Mouse (Mus musculus): ENCODE measurements at regions not wholly inside any gene's neighbourhood (a gene's known extent, or its start where the extent isn't known, plus 50 kb on each side); places are given as distances from the start of the nearest gene placed in this dataset.
A peak's percentile ranks its signal among the peaks of the same experiment; 100 is the strongest.

GRCm38 (mm10) chr12:33626092-33626882, 196.9 kb downstream of the Twistnb start:
- Histone ChIP-seq H3K9ac (ENCODE audit: low read depth, low read length) (no peak overlapping the region), H3K79me2 (replicated peaks; ENCODE audit: control insufficient read depth, insufficient read depth, low read length) (no peaks in the 10 kb centered on the region), H3K36me3 (ENCODE audit: control insufficient read depth, insufficient read depth, low read length) (no peaks in the 10 kb centered on the region), H3K4me1 (ENCODE audit: control insufficient read depth, insufficient read depth, low read length) (no peaks in the 10 kb centered on the region), H3K27me3 (ENCODE audit: control insufficient read depth, insufficient read depth, low read length) (no peaks in the 10 kb centered on the region), H3K27ac (no peak overlapping the region), H3K4me3 (no peak overlapping the region)
- 42% methylated on average over 4 of the region's 4 CpGs for WGBS
- DNase-seq: peak in 1 of 2 experiments; percentile 4
- TF ChIP-seq POLR2A (IDR thresholded peaks at IDR 0.05; ENCODE audit: insufficient read depth, low read depth, low read length) (no peak), EP300 (IDR thresholded peaks at IDR 0.05; ENCODE audit: insufficient read depth, low read depth, low read length) (no peak), CTCF (IDR thresholded peaks at IDR 0.05) (no peak)
- intact Hi-C loops (cut with DNase I): no loop called here

- H3K27ac ChIP-seq: no peak overlapping the region
- no peaks in the 10 kb centered on the region for H3K4me1 ChIP-seq (ENCODE audit: control insufficient read depth, insufficient read depth, low read length)
- TF ChIP-seq POLR2A (IDR thresholded peaks at IDR 0.05; ENCODE audit: insufficient read depth, low read depth, low read length) (no peak), EP300 (IDR thresholded peaks at IDR 0.05; ENCODE audit: insufficient read depth, low read depth, low read length) (no peak), CTCF (IDR thresholded peaks at IDR 0.05) (no peak)
- no peaks in the 10 kb centered on the region for H3K27me3 ChIP-seq (ENCODE audit: control insufficient read depth, insufficient read depth, low read length)
- H3K36me3 ChIP-seq (ENCODE audit: control insufficient read depth, insufficient read depth, low read length): no peaks in the 10 kb centered on the region
- no peak overlapping the region for H3K4me3 ChIP-seq
- H3K79me2 ChIP-seq (replicated peaks; ENCODE audit: control insufficient read depth, insufficient read depth, low read length): no peaks in the 10 kb centered on the region
- no peak for DNase-seq
- no peak overlapping the region for H3K9ac ChIP-seq (ENCODE audit: low read depth, low read length)
- 82% methylated on average over 1 of the region's 1 CpGs for WGBS
- intact Hi-C loops (cut with DNase I): no loop called here
Measured at GRCm38 (mm10) chr12:33652597-33652996, 223.2 kb downstream of the Twistnb start.

- intact Hi-C loops (cut with DNase I): no loop called here
- no peak for TF ChIP-seq POLR2A (IDR thresholded peaks at IDR 0.05; ENCODE audit: insufficient read depth, low read depth, low read length)
- 85% methylated on average over 6 of the region's 6 CpGs for WGBS
- no peak overlapping the region for H3K9ac ChIP-seq (ENCODE audit: low read depth, low read length)
- H3K4me1 ChIP-seq (ENCODE audit: control insufficient read depth, insufficient read depth, low read length): no peaks in the 10 kb centered on the region
- H3K27ac ChIP-seq: no peak overlapping the region
- no peaks in the 10 kb centered on the region for H3K27me3 ChIP-seq (ENCODE audit: control insufficient read depth, insufficient read depth, low read length)
- DNase-seq: no peak
- no peak overlapping the region for H3K4me3 ChIP-seq
- no peaks in the 10 kb centered on the region for H3K79me2 ChIP-seq (replicated peaks; ENCODE audit: control insufficient read depth, insufficient read depth, low read length)
- no peaks in the 10 kb centered on the region for H3K36me3 ChIP-seq (ENCODE audit: control insufficient read depth, insufficient read depth, low read length)
Measured at GRCm38 (mm10) chr12:33675508-33675907, 246.1 kb downstream of the Twistnb start.

DNA sequence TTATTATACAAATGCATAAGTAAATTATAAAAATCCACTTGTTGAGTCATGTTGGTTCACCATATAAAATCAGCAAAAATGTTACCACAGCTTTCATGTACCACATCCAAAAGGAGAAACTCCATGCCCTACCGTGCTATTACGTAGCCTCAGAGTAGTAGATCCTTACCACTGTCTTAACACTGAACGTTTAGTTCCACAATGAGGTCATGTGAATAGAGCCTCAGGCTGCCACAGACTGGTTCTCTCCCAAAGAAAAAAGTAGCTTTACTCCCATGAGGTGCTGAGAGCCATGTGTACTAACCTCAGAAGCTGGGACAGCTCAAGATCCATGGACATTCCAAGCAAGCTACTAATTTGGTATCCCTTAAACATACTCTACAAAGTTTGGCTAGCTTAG, 235.4 kb upstream of the Ferd3l start:
- no peak overlapping the region for H3K27ac ChIP-seq
- H3K79me2 ChIP-seq (replicated peaks; ENCODE audit: control insufficient read depth, insufficient read depth, low read length): no peaks in the 10 kb centered on the region
- H3K4me3 ChIP-seq: no peak overlapping the region
- no peak for TF ChIP-seq CTCF (IDR thresholded peaks at IDR 0.05)
- TF ChIP-seq POLR2A (IDR thresholded peaks at IDR 0.05; ENCODE audit: insufficient read depth, low read depth, low read length): no peak
- TF ChIP-seq EP300 (IDR thresholded peaks at IDR 0.05; ENCODE audit: insufficient read depth, low read depth, low read length): no peak
- no peaks in the 10 kb centered on the region for H3K4me1 ChIP-seq (ENCODE audit: control insufficient read depth, insufficient read depth, low read length)
- no peaks in the 10 kb centered on the region for H3K27me3 ChIP-seq (ENCODE audit: control insufficient read depth, insufficient read depth, low read length)
- no peaks in the 10 kb centered on the region for H3K36me3 ChIP-seq (ENCODE audit: control insufficient read depth, insufficient read depth, low read length)
- no peak for DNase-seq
- H3K9ac ChIP-seq (ENCODE audit: low read depth, low read length): no peak overlapping the region
- intact Hi-C loops (cut with DNase I): no loop called here
- 79% methylated on average over 3 of the region's 3 CpGs for WGBS

DNA sequence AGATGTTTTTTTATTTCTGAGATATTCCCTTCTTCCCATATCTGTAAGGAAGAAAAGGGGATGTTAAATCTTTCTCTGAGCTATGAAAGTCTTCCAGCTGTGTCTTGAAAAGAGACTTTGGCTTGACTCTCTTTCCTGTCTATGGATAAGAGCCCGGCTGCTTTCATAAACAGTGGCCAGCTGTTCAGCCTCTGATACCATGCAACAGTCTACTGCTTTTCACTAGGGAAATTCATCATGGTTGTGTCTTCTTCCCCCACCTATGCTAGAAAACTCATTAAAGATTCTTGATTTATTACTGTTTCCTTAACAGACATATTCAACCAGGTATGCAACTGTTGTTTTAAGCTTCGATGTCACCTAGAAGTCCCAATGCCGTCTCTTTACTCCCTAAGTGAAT, 213.8 kb upstream of the Ferd3l start:
- H3K27me3 ChIP-seq (ENCODE audit: control insufficient read depth, insufficient read depth, low read length): no peaks in the 10 kb centered on the region
- H3K4me3 ChIP-seq: no peak overlapping the region
- no peak overlapping the region for H3K27ac ChIP-seq
- intact Hi-C loops (cut with DNase I): no loop called here
- H3K4me1 ChIP-seq (ENCODE audit: control insufficient read depth, insufficient read depth, low read length): no peaks in the 10 kb centered on the region; the same call in 1 of the 2 replicates
- no peak for DNase-seq
- no peaks in the 10 kb centered on the region for H3K36me3 ChIP-seq (ENCODE audit: control insufficient read depth, insufficient read depth, low read length)
- no peak for TF ChIP-seq CTCF (IDR thresholded peaks at IDR 0.05)
- TF ChIP-seq POLR2A (IDR thresholded peaks at IDR 0.05; ENCODE audit: insufficient read depth, low read depth, low read length): no peak
- no peak for TF ChIP-seq EP300 (IDR thresholded peaks at IDR 0.05; ENCODE audit: insufficient read depth, low read depth, low read length)
- H3K9ac ChIP-seq (ENCODE audit: low read depth, low read length): no peak overlapping the region
- H3K79me2 ChIP-seq (replicated peaks; ENCODE audit: control insufficient read depth, insufficient read depth, low read length): no peaks in the 10 kb centered on the region
- 60% methylated on average over 3 of the region's 3 CpGs for WGBS

DNA sequence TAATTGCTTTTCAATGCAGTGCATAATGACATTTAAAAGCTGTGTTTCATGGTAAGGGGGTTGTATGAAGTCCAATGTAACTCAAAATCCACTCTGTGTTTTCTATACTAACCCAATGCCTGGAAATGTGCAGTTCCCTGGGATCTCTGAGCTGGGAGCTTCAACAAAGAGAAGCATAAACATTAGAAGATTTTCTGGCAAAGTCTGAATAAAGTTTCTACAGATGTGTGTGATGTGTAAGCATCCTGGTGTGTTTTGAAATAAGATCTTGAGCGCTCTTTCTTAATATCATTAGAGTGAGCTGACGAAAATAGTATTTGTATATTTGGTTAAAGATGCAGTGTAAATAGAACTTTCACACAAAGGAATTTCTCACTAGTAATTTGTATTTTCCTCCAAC, 212.2 kb upstream of the Ferd3l start:
- Histone ChIP-seq H3K4me1 (ENCODE audit: control insufficient read depth, insufficient read depth, low read length) (no peaks in the 10 kb centered on the region; the same call in 1 of the 2 replicates), H3K36me3 (ENCODE audit: control insufficient read depth, insufficient read depth, low read length) (no peaks in the 10 kb centered on the region), H3K4me3 (no peak overlapping the region), H3K27me3 (ENCODE audit: control insufficient read depth, insufficient read depth, low read length) (no peaks in the 10 kb centered on the region), H3K79me2 (replicated peaks; ENCODE audit: control insufficient read depth, insufficient read depth, low read length) (no peaks in the 10 kb centered on the region), H3K9ac (ENCODE audit: low read depth, low read length) (no peak overlapping the region), H3K27ac (no peak overlapping the region)
- intact Hi-C loops (cut with DNase I): no loop called here
- no peak for TF ChIP-seq POLR2A (IDR thresholded peaks at IDR 0.05; ENCODE audit: insufficient read depth, low read depth, low read length)
- no peak for TF ChIP-seq CTCF (IDR thresholded peaks at IDR 0.05)
- TF ChIP-seq EP300 (IDR thresholded peaks at IDR 0.05; ENCODE audit: insufficient read depth, low read depth, low read length): no peak
- DNase-seq: no peak
- WGBS: 96% methylated on average over 2 of the region's 2 CpGs

Data from heart, adult 2 months (tissue).